Mouse (Mus musculus) thymus, adult 2 months (tissue): ENCODE data around the gene Fam92b. TPM values are rescaled to one million over a fixed set of nuclear protein-coding genes. Genes with fewer than 3 reads are reported as not detected.

Source experiments
- DNase-seq: peaks from one replicate; pipeline ENCODE4 v3.0.0; 2021
- H3K27ac ChIP-seq: fragments of 200-500 bp; 2 replicates; pipeline ENCODE4 v1.5.1; 2012; ENCODE audit warnings: low read length, control low read depth; ENCODE audit not compliant: control insufficient read depth, insufficient read depth
- H3K27me3 ChIP-seq: fragments of 200-500 bp; 2 replicates; pipeline ENCODE4 v1.6.1; 2012; ENCODE audit warnings: mild to moderate bottlenecking, low read length, moderate library complexity, mixed read lengths; ENCODE audit not compliant: control insufficient read depth, insufficient read depth
- H3K36me3 ChIP-seq: fragments of 200-500 bp; 2 replicates; pipeline ENCODE4 v1.6.1; 2012; ENCODE audit warnings: mild to moderate bottlenecking, low read length, moderate library complexity; ENCODE audit not compliant: control insufficient read depth, insufficient read depth
- H3K4me1 ChIP-seq: fragments of 200-500 bp; replicated peaks from 2 replicates; pipeline ENCODE4 v1.6.1; 2012; ENCODE audit warnings: low read length; ENCODE audit not compliant: control insufficient read depth, insufficient read depth
- H3K4me3 ChIP-seq: fragments of 200-500 bp; 2 replicates; pipeline ENCODE4 v1.5.1; 2012; ENCODE audit warnings: mild to moderate bottlenecking, low read length, control low read depth, moderate library complexity; ENCODE audit not compliant: control insufficient read depth, insufficient read depth
- CTCF ChIP-seq: fragments of 200-500 bp; IDR thresholded peaks from 2 replicates; pipeline ENCODE4 v1.5.1; 2012; ENCODE audit warnings: mild to moderate bottlenecking, control low read depth, low read length, moderate library complexity, borderline replicate concordance; ENCODE audit not compliant: control insufficient read depth, poor library complexity, insufficient read depth; ENCODE audit errors: extremely low read depth
- POLR2A ChIP-seq: fragments of 200-500 bp; IDR thresholded peaks from 2 replicates; pipeline ENCODE4 v1.6.1; 2012; ENCODE audit warnings: mild to moderate bottlenecking, low read length, control low read depth, moderate library complexity; ENCODE audit not compliant: control insufficient read depth, poor library complexity, insufficient read depth; ENCODE audit errors: extremely low read depth
- WGBS: fragments of 180-500 bp; shearing (Covaris S2); methylation state at CpG from one replicate; pipeline ENCODE4 v1.1.7; 2018; 5-methylcytosine and 5-hydroxymethylcytosine counted together
- polyA plus RNA-seq: library from polyadenylated mRNA; depleted of rRNA; stranded (reverse); fragments of >200 nt; gene quantifications from 2 replicates; pipeline ENCODE4 v1.2.3, GENCODE M21; 2012

The Fam92b gene
- polyA plus RNA-seq, 1 experiment = 0.39 TPM

DNA sequence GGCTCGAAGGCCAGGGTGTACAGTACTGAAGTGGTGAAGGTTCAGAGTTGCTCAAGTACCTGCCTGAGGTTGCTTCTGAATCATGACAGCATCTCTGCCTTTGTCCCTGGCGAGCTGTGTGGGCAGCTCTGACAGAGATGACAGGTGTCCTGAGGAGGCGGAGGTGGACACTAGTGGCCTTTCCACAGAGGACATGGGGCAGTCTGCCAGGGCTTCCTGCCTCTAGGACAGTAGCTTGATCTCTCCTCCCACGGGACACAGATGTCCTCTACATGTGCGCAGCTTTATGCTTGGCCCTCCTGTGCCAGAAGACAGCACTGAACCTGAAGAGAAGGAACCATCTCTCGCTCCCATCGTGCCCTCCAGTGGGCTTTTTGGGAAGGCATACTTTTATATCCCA is 44.1 kb downstream of the Fam92b start:
- H3K27ac ChIP-seq = no peak overlapping the region
- no peaks in the 10 kb centered on the region for H3K27me3 ChIP-seq
- no peak overlapping the region for H3K4me3 ChIP-seq
- no peak for TF ChIP-seq CTCF
- no peak for TF ChIP-seq POLR2A
- no peaks in the 10 kb centered on the region for H3K36me3 ChIP-seq
- no peak for DNase-seq
- H3K4me1 ChIP-seq = peaks cover 19% of the 10 kb centered on the region
- WGBS = 90% methylated on average over 7 of the region's 7 CpGs

DNA sequence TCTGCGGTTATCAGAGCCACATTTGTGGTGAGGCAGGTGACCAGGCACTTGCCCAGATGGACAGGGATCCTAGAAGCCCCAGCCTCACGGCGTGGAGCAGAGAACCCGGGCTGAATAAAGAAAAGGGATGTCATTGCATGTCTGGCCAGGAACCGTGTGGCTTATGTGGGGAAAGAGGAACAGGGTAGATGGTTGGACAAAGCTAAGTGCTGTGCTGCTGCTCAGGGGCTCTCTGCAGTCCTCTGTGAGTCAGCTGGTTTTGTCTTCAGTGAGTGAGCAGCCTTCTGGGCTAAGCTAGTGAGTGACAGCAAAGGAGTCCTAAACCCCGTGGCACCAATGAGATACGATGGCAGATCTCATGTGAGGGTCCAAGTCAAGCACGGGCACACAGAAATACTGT is 46.1 kb downstream of the Fam92b start:
- no peak for DNase-seq
- H3K27ac ChIP-seq = no peak overlapping the region
- no peak for TF ChIP-seq CTCF
- no peak for TF ChIP-seq POLR2A
- H3K4me1 ChIP-seq = peaks cover 4% of the 10 kb centered on the region
- 16% methylated on average over 8 of the region's 8 CpGs for WGBS
- no peaks in the 10 kb centered on the region for H3K27me3 ChIP-seq
- H3K4me3 ChIP-seq = no peak overlapping the region
- H3K36me3 ChIP-seq = no peaks in the 10 kb centered on the region

DNA sequence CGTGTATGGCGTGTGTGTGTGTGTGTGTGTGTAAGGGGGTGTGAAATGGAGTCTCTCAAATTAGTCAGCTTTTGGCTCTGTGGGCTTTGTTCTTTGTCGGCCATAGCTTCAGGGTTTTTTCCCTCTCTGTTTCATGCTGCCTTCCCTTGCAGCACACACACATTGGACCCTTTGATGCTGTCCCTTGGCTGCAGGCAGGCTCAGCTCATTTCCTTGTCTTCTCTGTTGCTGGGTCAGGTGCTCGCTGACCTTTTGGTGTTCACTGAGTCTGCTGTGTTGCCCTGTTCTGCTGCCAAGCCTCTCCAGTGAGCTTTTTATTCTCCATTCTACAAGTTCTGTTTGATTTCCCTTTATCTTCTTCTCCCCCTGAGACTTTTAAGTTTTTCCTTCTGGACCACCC is 47.7 kb downstream of the Fam92b start:
- no peak overlapping the region for H3K4me3 ChIP-seq
- no peaks in the 10 kb centered on the region for H3K27me3 ChIP-seq
- DNase-seq = no peak
- H3K4me1 ChIP-seq = peaks cover 3% of the 10 kb centered on the region; the same call in 1 of the 2 replicates
- TF ChIP-seq POLR2A = no peak
- no peak for TF ChIP-seq CTCF
- no peaks in the 10 kb centered on the region for H3K36me3 ChIP-seq
- WGBS = 98% methylated on average over 4 of the region's 4 CpGs
- no peak overlapping the region for H3K27ac ChIP-seq

DNA sequence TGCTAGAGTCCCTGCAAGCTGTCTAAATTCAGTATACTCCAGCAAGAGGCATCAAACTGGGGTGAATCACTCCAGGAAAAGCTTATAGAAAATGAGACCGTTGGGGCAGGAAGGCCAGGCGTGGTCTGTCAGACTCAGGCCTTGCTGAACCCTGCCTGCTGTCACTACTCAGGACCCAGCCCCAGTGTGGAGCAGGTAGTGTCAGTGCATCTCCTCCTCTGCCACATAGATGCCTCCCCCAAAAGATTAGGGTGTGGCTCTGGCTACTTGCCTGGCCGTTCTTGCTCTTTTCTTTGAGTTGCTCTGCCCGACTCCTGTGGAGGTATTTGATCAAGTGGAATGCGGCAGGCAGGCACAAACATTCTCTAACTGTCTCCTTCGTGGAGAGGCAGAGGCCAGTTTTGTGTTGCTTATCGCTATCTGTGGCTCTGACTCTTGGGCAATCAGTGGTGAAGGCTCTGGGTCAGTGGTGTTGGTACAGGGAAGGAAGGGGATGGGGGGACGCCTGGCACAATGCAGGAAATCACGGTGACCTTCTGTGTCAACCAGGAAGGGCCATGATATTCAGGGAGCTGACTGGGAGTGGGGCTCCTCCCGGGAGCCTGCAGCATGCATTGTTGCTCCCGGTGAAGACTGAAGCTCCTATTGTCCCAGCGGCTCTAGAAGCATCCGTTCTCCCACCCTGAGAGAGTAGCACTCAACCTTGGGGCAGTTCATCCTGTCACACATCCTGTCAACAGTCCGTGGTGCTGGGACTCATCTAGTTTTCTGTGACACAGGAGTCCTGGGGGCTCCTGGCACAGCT is 50.7 kb downstream of the Fam92b start:
- H3K4me1 ChIP-seq = peaks cover 3% of the 10 kb centered on the region; the same call in 1 of the 2 replicates
- no peaks in the 10 kb centered on the region for H3K36me3 ChIP-seq
- H3K4me3 ChIP-seq = no peak overlapping the region
- H3K27ac ChIP-seq = no peak overlapping the region
- DNase-seq = no peak
- WGBS = 83% methylated on average over 14 of the region's 14 CpGs
- no peak for TF ChIP-seq POLR2A
- no peak for TF ChIP-seq CTCF
- no peaks in the 10 kb centered on the region for H3K27me3 ChIP-seq

DNA sequence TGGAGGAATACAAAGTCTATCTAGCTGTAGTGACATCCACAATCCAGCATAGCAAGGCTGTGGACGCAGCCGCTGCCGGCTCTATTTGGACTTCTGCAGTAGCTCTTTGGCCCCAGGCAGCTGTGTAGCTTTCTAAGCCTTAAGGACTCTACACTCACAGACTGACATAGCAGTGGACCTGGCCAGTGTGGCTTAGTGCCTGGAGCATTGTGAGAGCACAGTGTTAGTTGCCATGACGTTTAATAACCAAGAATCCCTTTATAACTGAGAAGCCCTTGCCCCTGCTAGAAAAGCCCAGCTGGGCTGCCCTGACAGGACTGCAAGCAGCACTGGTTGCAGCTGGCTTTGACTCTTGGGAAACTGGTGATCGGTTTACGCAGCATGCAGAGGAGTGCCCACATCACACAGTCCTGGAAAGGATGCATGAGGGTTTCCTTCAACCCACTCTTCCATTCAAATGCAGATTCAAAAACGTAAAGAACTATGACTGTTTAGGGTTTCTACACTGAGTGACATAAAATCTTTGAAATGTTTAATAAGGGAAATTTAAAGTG is 52.4 kb downstream of the Fam92b start:
- TF ChIP-seq CTCF = no peak
- TF ChIP-seq POLR2A = no peak
- Histone ChIP-seq H3K4me3 (no peak overlapping the region), H3K27me3 (no peaks in the 10 kb centered on the region), H3K4me1 (peaks cover 3% of the 10 kb centered on the region; the same call in 1 of the 2 replicates), H3K27ac (no peak overlapping the region), H3K36me3 (no peaks in the 10 kb centered on the region)
- 52% methylated on average over 7 of the region's 7 CpGs for WGBS
- no peak for DNase-seq

DNA sequence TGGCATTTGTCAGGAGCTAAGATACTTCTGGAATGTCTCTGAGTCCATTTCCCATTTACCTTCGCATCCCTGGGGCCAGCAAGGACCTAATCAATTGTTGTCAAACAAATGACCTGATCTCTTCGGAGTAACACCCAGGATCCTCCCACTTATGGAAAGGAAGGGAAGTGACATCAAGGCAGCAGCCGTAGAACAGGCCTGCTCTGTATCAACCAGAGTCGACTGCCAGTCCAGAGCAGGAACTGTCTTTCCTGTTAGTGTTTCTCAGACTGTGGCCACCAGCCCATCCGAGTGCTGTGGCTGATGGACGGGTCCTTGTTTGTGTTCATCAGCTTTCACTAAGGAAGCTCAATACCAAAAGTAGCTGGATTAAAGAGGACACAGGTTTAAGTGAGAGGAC is 53.0 kb downstream of the Fam92b start:
- WGBS = 51% methylated on average over 6 of the region's 6 CpGs
- TF ChIP-seq CTCF (no peak), POLR2A (no peak)
- Histone ChIP-seq H3K4me3 (no peak overlapping the region), H3K36me3 (no peaks in the 10 kb centered on the region), H3K27ac (no peak overlapping the region), H3K4me1 (peaks cover 6% of the 10 kb centered on the region; the same call in 1 of the 2 replicates), H3K27me3 (no peaks in the 10 kb centered on the region)
- no peak for DNase-seq

DNA sequence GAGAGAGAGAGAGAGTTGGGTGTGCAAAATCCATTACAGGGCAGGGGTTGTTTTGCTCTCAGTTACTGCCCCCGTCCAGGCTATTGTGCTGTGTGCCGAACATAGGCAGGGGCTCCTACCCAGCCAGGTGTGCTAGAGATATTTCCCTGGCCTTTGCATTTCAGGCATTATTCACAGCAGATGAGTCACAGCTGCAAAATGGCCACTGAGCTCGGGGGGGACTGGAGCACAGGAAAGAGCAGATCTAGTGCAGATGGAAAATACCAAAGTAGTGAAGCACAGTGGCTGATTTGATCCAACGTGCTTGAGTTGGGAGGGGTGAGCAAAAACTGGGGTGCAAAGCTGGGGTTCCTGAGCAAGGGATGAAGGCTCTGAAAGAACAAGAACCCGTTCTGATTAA is 56.3 kb downstream of the Fam92b start:
- no peak for DNase-seq
- no peak for TF ChIP-seq POLR2A
- TF ChIP-seq CTCF = no peak
- H3K4me3 ChIP-seq = no peak overlapping the region
- H3K27ac ChIP-seq = no peak overlapping the region
- WGBS = 81% methylated on average over 5 of the region's 5 CpGs
- no peaks in the 10 kb centered on the region for H3K36me3 ChIP-seq
- no peaks in the 10 kb centered on the region; the same call in 1 of the 2 replicates for H3K27me3 ChIP-seq
- peaks cover 6% of the 10 kb centered on the region; the same call in 1 of the 2 replicates for H3K4me1 ChIP-seq
